Mouse (Mus musculus) pancreas, adult 10 weeks (tissue): ENCODE data around the gene Acp1. TPM values are rescaled to one million over a fixed set of nuclear protein-coding genes. Genes with fewer than 3 reads are reported as not detected.

Experiments
- polyA plus RNA-seq: library from polyadenylated mRNA; stranded (reverse); fragments of 350-450 nt; fragmentation: Illumina TruSeq; extraction: RNeasy Lipid Tissue Mini Kit (QIAGEN cat#74804); gene quantifications from one replicate; pipeline ENCODE4 v1.2.3, GENCODE M21; 2015; ENCODE audit warnings: low read depth, low replicate concordance; ENCODE audit not compliant: insufficient read depth

Acp1 gene
- polyA plus RNA-seq, result 7.9 TPM

GRCm38 (mm10) chr12:30911261-30912047, at the start of gene Acp1, which contains the start of gene Sh3yl1:
Gene Acp1, minus strand, starts transcription at chr12:30911589.
Gene Sh3yl1, plus strand, starts transcription at chr12:30911668.

DNA sequence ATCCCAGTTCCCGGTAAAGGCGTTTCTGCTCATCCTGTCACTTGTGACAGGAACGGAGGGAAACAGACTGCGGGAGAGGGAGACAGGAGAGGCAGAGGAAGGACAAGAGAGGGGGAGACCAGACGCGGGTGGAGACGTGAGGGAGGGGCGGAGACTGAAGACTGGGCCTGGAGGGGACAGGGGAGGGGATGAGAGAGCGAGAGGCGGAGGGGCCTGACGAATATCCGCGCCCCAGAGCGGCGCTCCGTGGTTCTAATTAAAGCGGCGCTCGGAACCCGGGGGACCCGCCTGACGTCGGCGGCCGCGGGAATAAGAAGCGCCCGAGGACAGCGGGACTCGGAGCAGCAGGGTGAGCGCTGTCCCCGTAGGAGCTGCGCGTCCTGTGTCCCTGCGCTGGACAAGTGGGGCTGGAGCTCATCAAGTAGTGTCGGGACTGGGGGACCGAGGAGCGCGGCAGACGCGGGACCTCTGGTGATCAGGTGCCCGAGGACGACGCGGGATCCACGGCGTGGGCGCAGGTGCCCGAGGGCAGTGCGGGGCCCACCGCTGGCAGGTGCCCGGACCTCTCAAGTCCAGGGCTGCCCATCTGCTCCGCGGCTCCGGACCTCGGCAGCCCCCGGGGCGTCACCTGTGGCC, 27.3 kb downstream of the Acp1 start, which contains the start of gene Alkal2:
TSS of gene Alkal2 (plus strand) at position 337 of the 636 bp plus-strand sequence.

Other genes with a start within 250 kb of the Acp1 start
- gene Alkal2, start 27.3 kb downstream of the Acp1 start, polyA plus RNA-seq, result 0.92 TPM
- 3.0 TPM for gene Sh3yl1, start 79 bp upstream of the Acp1 start, polyA plus RNA-seq
- gene Fam110c, start 162.3 kb upstream of the Acp1 start, polyA plus RNA-seq, result 4.3 TPM